Mouse (Mus musculus): ENCODE measurements around the gene Timd2.
"Not testable (repeated sequence)": the region's sequence is repeated elsewhere in the genome, so short reads cannot be mapped to it uniquely, and the experiment has no call there.

Gene Timd2

GRCm38 (mm10) chr11:46665599-46666522 lies 41.0 kb downstream of the Timd2 start:
- DNase-seq (ENCODE audit: low read depth in 2 of 2, low spot score in 2 of 2): no peak

- no peak for DNase-seq (ENCODE audit: low read depth in 2 of 2, low spot score in 2 of 2)
Measured at GRCm38 (mm10) chr11:46663215-46663614, 43.6 kb downstream of the Timd2 start.

- DNase-seq (ENCODE audit: low read depth in 2 of 2, low spot score in 2 of 2): no peak
Measured at GRCm38 (mm10) chr11:46652476-46652875, 54.4 kb downstream of the Timd2 start.

- DNase-seq (ENCODE audit: low read depth in 2 of 2, low spot score in 2 of 2): not testable (repeated sequence)
Measured at GRCm38 (mm10) chr11:46649655-46650054, 57.2 kb downstream of the Timd2 start.

- no peak for DNase-seq (ENCODE audit: low read depth in 2 of 2, low spot score in 2 of 2)
Measured at GRCm38 (mm10) chr11:46644824-46645223, 62.0 kb downstream of the Timd2 start.

- DNase-seq (ENCODE audit: low read depth in 2 of 2, low spot score in 2 of 2): no peak
Measured at GRCm38 (mm10) chr11:46636568-46636967, 70.3 kb downstream of the Timd2 start.

GRCm38 (mm10) chr11:46635516-46635915 lies 71.3 kb downstream of the Timd2 start:
- not testable (repeated sequence) for DNase-seq (ENCODE audit: low read depth in 2 of 2, low spot score in 2 of 2)

- no peak for DNase-seq (ENCODE audit: low read depth in 2 of 2, low spot score in 2 of 2)
Measured at GRCm38 (mm10) chr11:46631635-46632034, 75.2 kb downstream of the Timd2 start.

GRCm38 (mm10) chr11:46629211-46629795 lies 77.6 kb downstream of the Timd2 start, which contains the start of gene Dppa1:
Dppa1 (minus strand) TSS chr11:46629261.
- DNase-seq (ENCODE audit: low read depth in 2 of 2, low spot score in 2 of 2): no peak

GRCm38 (mm10) chr11:46620414-46621168 lies 86.3 kb downstream of the Timd2 start:
- DNase-seq (ENCODE audit: low read depth in 2 of 2, low spot score in 2 of 2): no peak

- no peak for DNase-seq (ENCODE audit: low read depth in 2 of 2, low spot score in 2 of 2)
Measured at GRCm38 (mm10) chr11:46619929-46620328, 86.9 kb downstream of the Timd2 start.
